Mouse (Mus musculus): Measurements from ENCODE around the gene Abtb2.

DNA sequence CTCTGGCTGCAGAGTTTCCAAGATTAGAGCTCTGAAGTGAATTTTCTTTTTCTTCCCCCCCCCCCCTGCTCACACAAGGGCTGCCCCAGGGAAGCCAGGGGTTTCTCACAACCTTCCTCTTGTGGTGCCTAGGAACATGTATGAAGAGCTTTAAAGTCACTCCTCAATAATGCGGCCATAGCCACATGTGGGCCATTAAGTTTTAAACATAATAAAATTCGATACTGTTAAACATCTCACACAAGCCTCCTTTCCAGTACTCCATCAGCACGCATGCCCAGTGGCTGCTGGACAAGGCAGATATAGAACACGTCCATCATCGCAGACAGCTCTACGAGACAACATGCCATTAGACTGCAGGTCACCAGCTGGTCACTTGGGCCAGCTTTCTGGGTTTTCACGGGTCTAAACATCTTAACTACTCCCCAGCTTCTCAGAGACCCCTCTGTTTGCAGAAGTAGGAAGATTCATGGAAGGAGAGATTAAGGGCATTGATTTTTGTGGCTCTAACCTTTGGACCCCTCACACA is 15.3 kb downstream of the Abtb2 start:
- TF ChIP-seq POLR2A (IDR thresholded peaks at IDR 0.05; ENCODE audit: insufficient read depth, low read depth, low read length): no peak
- no peak for TF ChIP-seq CTCF (IDR thresholded peaks at IDR 0.05)
- TF ChIP-seq EP300 (IDR thresholded peaks at IDR 0.05; ENCODE audit: insufficient read depth, low read depth, low read length): no peak
